Mouse (Mus musculus): Measurements from ENCODE around the gene Slc25a19. TPM values are rescaled to one million over a fixed set of nuclear protein-coding genes. Genes with fewer than 3 reads are reported as not detected.

The Slc25a19 gene
- polyA plus RNA-seq, 1 experiment: 45.9 TPM

GRCm38 (mm10) chr11:115615108-115615825 is 12.8 kb downstream of the Slc25a19 start:
- 70% methylated on average over 15 of the region's 15 CpGs for WGBS
- no peak for DNase-seq

GRCm38 (mm10) chr11:115614346-115615107 is 13.6 kb downstream of the Slc25a19 start:
- DNase-seq: no peak
- WGBS: 77% methylated on average over 10 of the region's 10 CpGs
- no peak for TF ChIP-seq CTCF (IDR thresholded peaks at IDR 0.05; ENCODE audit: insufficient read depth, low read length)
- peaks cover 8% of the 10 kb centered on the region for H3K4me1 ChIP-seq (ENCODE audit: control insufficient read depth, insufficient read depth, low read length)
- H3K4me3 ChIP-seq (replicated peaks; ENCODE audit: extremely low read depth, low read depth, low read length): no peak overlapping the region

More at GRCm38 (mm10) chr11:115615108-115615825, 12.8 kb downstream of the Slc25a19 start:
- H3K4me3 ChIP-seq (replicated peaks; ENCODE audit: extremely low read depth, low read depth, low read length): no peak overlapping the region
- no peak for TF ChIP-seq POLR2A (IDR thresholded peaks at IDR 0.05; ENCODE audit: borderline replicate concordance, extremely low read depth, low read depth, low read length)
- TF ChIP-seq CTCF (IDR thresholded peaks at IDR 0.05; ENCODE audit: insufficient read depth, low read length): no peak
- H3K4me1 ChIP-seq (ENCODE audit: control insufficient read depth, insufficient read depth, low read length): peaks cover 8% of the 10 kb centered on the region

- TF ChIP-seq POLR2A (IDR thresholded peaks at IDR 0.05; ENCODE audit: borderline replicate concordance, extremely low read depth, low read depth, low read length) (no peak), CTCF (IDR thresholded peaks at IDR 0.05; ENCODE audit: insufficient read depth, low read length) (no peak)
- DNase-seq: no peak
- Histone ChIP-seq H3K4me1 (ENCODE audit: control insufficient read depth, insufficient read depth, low read length) (peaks cover 8% of the 10 kb centered on the region), H3K4me3 (replicated peaks; ENCODE audit: extremely low read depth, low read depth, low read length) (peak overlapping the region; percentile 81)
- WGBS: 0% methylated on average over 16 of the region's 16 CpGs
Measured at GRCm38 (mm10) chr11:115613138-115613945, 14.8 kb downstream of the Slc25a19 start.

GRCm38 (mm10) chr11:115612410-115613137 is 15.5 kb downstream of the Slc25a19 start, which contains the start of gene Mif4gd:
Mif4gd (minus strand) TSS chr11:115612969.
- WGBS: under 1% methylated on average over 75 of the region's 80 CpGs
- DNase-seq: peak; percentile 98
- TF ChIP-seq CTCF (IDR thresholded peaks at IDR 0.05; ENCODE audit: insufficient read depth, low read length) (no peak), POLR2A (IDR thresholded peaks at IDR 0.05; ENCODE audit: borderline replicate concordance, extremely low read depth, low read depth, low read length) (peak; percentile 59; the same call in 1 of the 2 replicates)
- Histone ChIP-seq H3K4me3 (replicated peaks; ENCODE audit: extremely low read depth, low read depth, low read length) (peak within 1 kb of the TSS; percentile 81), H3K4me1 (ENCODE audit: control insufficient read depth, insufficient read depth, low read length) (peaks cover 8% of the 10 kb centered on the region)

DNA sequence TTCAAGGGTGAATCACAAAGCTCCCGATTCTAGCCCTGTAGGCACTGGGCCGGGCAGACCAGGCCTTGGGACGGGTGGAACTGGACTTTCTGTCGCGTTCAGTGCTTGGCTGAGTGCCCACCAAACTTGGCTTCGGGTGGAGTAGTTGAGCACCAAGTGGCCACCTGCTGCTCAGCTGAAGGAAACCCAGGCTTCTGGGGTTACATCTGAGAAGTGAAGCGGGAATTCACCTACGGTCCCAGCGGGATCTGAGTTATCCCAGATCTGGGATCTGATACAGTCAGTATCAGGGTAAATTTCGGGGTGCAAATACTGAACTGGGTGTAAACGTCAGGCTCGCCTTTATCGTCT is 16.1 kb downstream of the Slc25a19 start:
- H3K4me1 ChIP-seq (ENCODE audit: control insufficient read depth, insufficient read depth, low read length): peaks cover 8% of the 10 kb centered on the region
- peak overlapping the region; percentile 66 for H3K4me3 ChIP-seq (replicated peaks; ENCODE audit: extremely low read depth, low read depth, low read length)
- DNase-seq: peak; percentile 79
- TF ChIP-seq POLR2A (IDR thresholded peaks at IDR 0.05; ENCODE audit: borderline replicate concordance, extremely low read depth, low read depth, low read length) (no peak), CTCF (IDR thresholded peaks at IDR 0.05; ENCODE audit: insufficient read depth, low read length) (peak; percentile 15; the same call in 1 of the 2 replicates)
- under 1% methylated on average over 13 of the region's 13 CpGs for WGBS

- WGBS: 80% methylated on average over 6 of the region's 6 CpGs
- no peak for TF ChIP-seq POLR2A (IDR thresholded peaks at IDR 0.05; ENCODE audit: borderline replicate concordance, extremely low read depth, low read depth, low read length)
- no peak for TF ChIP-seq CTCF (IDR thresholded peaks at IDR 0.05; ENCODE audit: insufficient read depth, low read length)
- no peak for DNase-seq
- H3K4me3 ChIP-seq (replicated peaks; ENCODE audit: extremely low read depth, low read depth, low read length): no peak overlapping the region
- peaks cover 8% of the 10 kb centered on the region for H3K4me1 ChIP-seq (ENCODE audit: control insufficient read depth, insufficient read depth, low read length)
Measured at GRCm38 (mm10) chr11:115611173-115611572, 16.9 kb downstream of the Slc25a19 start.

GRCm38 (mm10) chr11:115609576-115609975 is 18.5 kb downstream of the Slc25a19 start:
- no peak for TF ChIP-seq POLR2A (IDR thresholded peaks at IDR 0.05; ENCODE audit: borderline replicate concordance, extremely low read depth, low read depth, low read length)
- TF ChIP-seq CTCF (IDR thresholded peaks at IDR 0.05; ENCODE audit: insufficient read depth, low read length): no peak
- Histone ChIP-seq H3K4me3 (replicated peaks; ENCODE audit: extremely low read depth, low read depth, low read length) (no peak overlapping the region), H3K4me1 (ENCODE audit: control insufficient read depth, insufficient read depth, low read length) (peaks cover 12% of the 10 kb centered on the region)
- no peak for DNase-seq
- 73% methylated on average over 3 of the region's 3 CpGs for WGBS

GRCm38 (mm10) chr11:115608421-115609399 is 19.4 kb downstream of the Slc25a19 start:
- H3K4me1 ChIP-seq (ENCODE audit: control insufficient read depth, insufficient read depth, low read length): peaks cover 12% of the 10 kb centered on the region
- no peak overlapping the region for H3K4me3 ChIP-seq (replicated peaks; ENCODE audit: extremely low read depth, low read depth, low read length)
- DNase-seq: no peak
- TF ChIP-seq POLR2A (IDR thresholded peaks at IDR 0.05; ENCODE audit: borderline replicate concordance, extremely low read depth, low read depth, low read length): no peak
- TF ChIP-seq CTCF (IDR thresholded peaks at IDR 0.05; ENCODE audit: insufficient read depth, low read length): no peak
- WGBS: 77% methylated on average over 23 of the region's 23 CpGs
